Mouse (Mus musculus): ENCODE results near the gene Scaf1.

- TF ChIP-seq CTCF (IDR thresholded peaks at IDR 0.05; ENCODE audit: borderline replicate concordance, insufficient read depth, low read length) (no peak), POLR2A (IDR thresholded peaks at IDR 0.05; ENCODE audit: low read depth, low read length) (no peak)
Observed at GRCm38 (mm10) chr7:44956266-44956665, 59.9 kb downstream of the Scaf1 start.

Measured in embryonic fibroblast, embryonic 13.5 days (primary cell).